Mouse (Mus musculus) activated CD4-positive, CD25-positive, alpha-beta regulatory T cell (primary cell): Measurements from ENCODE around the gene Itgax. TPM values are rescaled to one million over a fixed set of nuclear protein-coding genes. Genes with fewer than 3 reads are reported as not detected.

ENCODE experiments used
- polyA plus RNA-seq, 2 experiments: library from polyadenylated mRNA; unstranded; fragments of 100-300 nt; shearing (Covaris generic); gene quantifications; one replicate each; pipeline ENCODE4 v1.2.1; 2017

Gene Itgax
- 1 to 10 TPM in 1 of 2 experiments, not detected in 1; 1.1 TPM for polyA plus RNA-seq

GRCm38 (mm10) chr7:128128741-128129720 lies at the start of gene Itgax:
Gene Itgax (plus strand): TSS chr7:128129547.

GRCm38 (mm10) chr7:128154076-128154475 lies 24.7 kb downstream of the Itgax start, which contains the start of gene Itgad:
Gene Itgad (plus strand): TSS chr7:128154376.

Other genes with a start within 250 kb of the Itgax start
- gene Prss53, start 238.6 kb upstream of the Itgax start, polyA plus RNA-seq, result under 1 TPM in 1 of 2 experiments, not detected in 1; 0.30 TPM
- gene Gm21974, start 234.1 kb upstream of the Itgax start, polyA plus RNA-seq, result not detected
- 10 to 100 TPM; 19.6 to 26.5 TPM for gene Vkorc1, start 233.9 kb upstream of the Itgax start, polyA plus RNA-seq
- 10 to 100 TPM; 58.4 to 67.7 TPM for gene Bckdk, start 225.5 kb upstream of the Itgax start, polyA plus RNA-seq
- 10 to 100 TPM; 38.6 to 42.8 TPM for gene Kat8, start 217.0 kb upstream of the Itgax start, polyA plus RNA-seq
- gene Prss8, start 199.4 kb upstream of the Itgax start, polyA plus RNA-seq, result under 1 TPM in 1 of 2 experiments, not detected in 1; 0.23 TPM
- 1 to 10 TPM; 2.3 to 3.3 TPM for gene Prss36, start 182.8 kb upstream of the Itgax start, polyA plus RNA-seq
- gene Fus, start 162.1 kb upstream of the Itgax start, polyA plus RNA-seq, result 100 to 1,000 TPM; 116 to 146 TPM
- 100 to 1,000 TPM; 420 to 581 TPM for gene Pycard, start 135.7 kb upstream of the Itgax start, polyA plus RNA-seq
- gene Trim72, start 125.6 kb upstream of the Itgax start, polyA plus RNA-seq, result under 1 TPM in 1 of 2 experiments, not detected in 1; 0.16 TPM
- 1 to 10 TPM in 1 of 2 experiments, under 1 TPM in 1; 0.98 to 5.7 TPM for gene Itgam, start 66.9 kb upstream of the Itgax start, polyA plus RNA-seq
- gene Gm49368, start 66.9 kb upstream of the Itgax start, polyA plus RNA-seq, result under 1 TPM in 1 of 2 experiments, not detected in 1; 0.64 TPM
- 1 to 10 TPM; 1.6 to 2.9 TPM for gene Itgad, start 24.8 kb downstream of the Itgax start, polyA plus RNA-seq
- under 1 TPM in 1 of 2 experiments, not detected in 1; 0.24 TPM for gene Cox6a2, start 76.8 kb downstream of the Itgax start, polyA plus RNA-seq
- gene Armc5, start 107.8 kb downstream of the Itgax start, polyA plus RNA-seq, result 10 to 100 TPM; 16.1 to 23.5 TPM
- 1 to 10 TPM; 1.4 to 2.4 TPM for gene 9130023H24Rik, start 108.5 kb downstream of the Itgax start, polyA plus RNA-seq
- under 1 TPM; 0.45 to 0.53 TPM for gene Tgfb1i1, start 117.3 kb downstream of the Itgax start, polyA plus RNA-seq
- under 1 TPM in 1 of 2 experiments, not detected in 1; 0.24 TPM for gene Slc5a2, start 136.1 kb downstream of the Itgax start, polyA plus RNA-seq
- 10 to 100 TPM; 15.9 to 18.8 TPM for gene BC017158, start 168.6 kb downstream of the Itgax start, polyA plus RNA-seq